Mouse (Mus musculus) cerebellum, adult 2 months (tissue): ENCODE data around the gene Rbm47.

Experiments
- CTCF ChIP-seq: fragments of 200-500 bp; IDR thresholded peaks from 2 replicates; pipeline ENCODE4 v1.5.1; 2011; ENCODE audit warnings: low read depth, mild to moderate bottlenecking, control low read depth, low read length, moderate library complexity, borderline replicate concordance; ENCODE audit not compliant: insufficient read depth
- POLR2A ChIP-seq: fragments of 200-500 bp; IDR thresholded peaks from 2 replicates; pipeline ENCODE4 v1.6.1; 2011; ENCODE audit warnings: low read length, control low read depth, borderline replicate concordance; ENCODE audit not compliant: insufficient read depth

DNA sequence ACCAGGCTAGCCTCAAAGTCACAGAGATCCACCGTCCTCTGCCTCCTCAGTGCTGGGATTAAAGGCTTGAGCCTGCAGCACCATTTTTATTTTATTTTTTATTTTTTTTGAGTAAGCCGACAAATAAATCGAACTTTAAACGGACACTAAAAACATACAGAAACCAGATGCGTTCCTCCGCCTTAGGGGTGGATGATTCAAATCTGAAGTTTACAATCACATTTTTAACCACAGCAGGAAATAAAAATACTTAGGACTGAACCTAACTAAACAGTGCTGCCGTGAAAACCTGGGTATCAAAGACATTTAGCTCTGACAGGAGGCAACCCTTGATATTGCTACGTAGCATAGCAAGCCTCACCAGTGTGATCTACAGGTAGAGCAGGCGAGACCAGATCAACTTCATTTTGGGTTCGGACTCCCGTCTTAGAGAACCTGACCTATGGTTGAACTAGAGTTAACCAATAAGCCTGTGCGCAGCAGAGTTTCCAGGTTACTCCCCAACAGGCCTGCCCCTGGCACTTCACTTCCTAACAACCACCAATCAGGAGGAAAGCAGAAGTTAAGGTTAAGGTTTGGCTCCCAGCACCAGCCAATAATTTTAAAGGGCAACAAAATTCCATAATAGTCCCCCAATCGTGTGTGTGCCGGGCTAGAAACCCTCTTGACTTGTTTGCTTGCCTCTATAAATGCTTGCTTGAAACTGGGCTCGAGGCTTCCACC lies 164.5 kb downstream of the Rbm47 start:
- TF ChIP-seq POLR2A (no peak), CTCF (no peak)
